Mouse (Mus musculus): ENCODE results near the gene Cd4. TPM values are rescaled to one million over a fixed set of nuclear protein-coding genes. Genes with fewer than 3 reads are reported as not detected.
A peak's percentile ranks its signal among the peaks of the same experiment; 100 is the strongest.

The Cd4 gene
- polyA plus RNA-seq, 1 experiment: 4.3 TPM

GRCm38 (mm10) chr6:124915160-124915941 is 27.3 kb upstream of the Cd4 start:
- TF ChIP-seq CTCF (conservative IDR thresholded peaks at IDR 0.05; ENCODE audit: insufficient read depth, insufficient read length, low read depth, low read length) (no peak), POLR2A (IDR thresholded peaks at IDR 0.05; ENCODE audit: low read depth, low read length) (peak; percentile 30)
- H3K27ac ChIP-seq (ENCODE audit: insufficient read depth, low read depth, low read length): peak overlapping the region; percentile 97
- H3K36me3 ChIP-seq (ENCODE audit: control insufficient read depth, insufficient read depth, low read length): peaks cover 3% of the 10 kb centered on the region; the same call in 1 of the 2 replicates
- peaks cover 18% of the 10 kb centered on the region for H3K4me1 ChIP-seq (ENCODE audit: control insufficient read depth, insufficient read depth, low read length)
- WGBS: 14% methylated on average over 22 of the region's 22 CpGs
- peak overlapping the region; percentile 96 for H3K4me3 ChIP-seq (ENCODE audit: insufficient read depth, low read depth, low read length)
- peak; percentile 75 for DNase-seq
- no peaks in the 10 kb centered on the region for H3K27me3 ChIP-seq (replicated peaks; ENCODE audit: control insufficient read depth, insufficient read depth, low read length)

GRCm38 (mm10) chr6:124914511-124914910 is 26.5 kb upstream of the Cd4 start:
- Histone ChIP-seq H3K4me3 (ENCODE audit: insufficient read depth, low read depth, low read length) (no peak overlapping the region), H3K4me1 (ENCODE audit: control insufficient read depth, insufficient read depth, low read length) (peaks cover 15% of the 10 kb centered on the region)

GRCm38 (mm10) chr6:124913721-124914285 is 25.8 kb upstream of the Cd4 start:
- Histone ChIP-seq H3K4me1 (ENCODE audit: control insufficient read depth, insufficient read depth, low read length) (peaks cover 15% of the 10 kb centered on the region), H3K4me3 (ENCODE audit: insufficient read depth, low read depth, low read length) (no peak overlapping the region), H3K27me3 (replicated peaks; ENCODE audit: control insufficient read depth, insufficient read depth, low read length) (no peaks in the 10 kb centered on the region), H3K27ac (ENCODE audit: insufficient read depth, low read depth, low read length) (no peak overlapping the region), H3K36me3 (ENCODE audit: control insufficient read depth, insufficient read depth, low read length) (peaks cover 3% of the 10 kb centered on the region; the same call in 1 of the 2 replicates)
- peak; percentile 82 for DNase-seq
- 54% methylated on average over 14 of the region's 14 CpGs for WGBS
- no peak for TF ChIP-seq CTCF (conservative IDR thresholded peaks at IDR 0.05; ENCODE audit: insufficient read depth, insufficient read length, low read depth, low read length)
- TF ChIP-seq POLR2A (IDR thresholded peaks at IDR 0.05; ENCODE audit: low read depth, low read length): peak; percentile 15

More at GRCm38 (mm10) chr6:124914511-124914910, 26.5 kb upstream of the Cd4 start:
- Histone ChIP-seq H3K36me3 (ENCODE audit: control insufficient read depth, insufficient read depth, low read length) (peaks cover 3% of the 10 kb centered on the region; the same call in 1 of the 2 replicates), H3K27ac (ENCODE audit: insufficient read depth, low read depth, low read length) (no peak overlapping the region), H3K27me3 (replicated peaks; ENCODE audit: control insufficient read depth, insufficient read depth, low read length) (no peaks in the 10 kb centered on the region)
- DNase-seq: no peak
- 72% methylated on average over 7 of the region's 7 CpGs for WGBS
- TF ChIP-seq POLR2A (IDR thresholded peaks at IDR 0.05; ENCODE audit: low read depth, low read length) (no peak), CTCF (conservative IDR thresholded peaks at IDR 0.05; ENCODE audit: insufficient read depth, insufficient read length, low read depth, low read length) (no peak)

GRCm38 (mm10) chr6:124913214-124913613 is 25.2 kb upstream of the Cd4 start:
- Histone ChIP-seq H3K4me3 (ENCODE audit: insufficient read depth, low read depth, low read length) (no peak overlapping the region), H3K27me3 (replicated peaks; ENCODE audit: control insufficient read depth, insufficient read depth, low read length) (no peaks in the 10 kb centered on the region), H3K27ac (ENCODE audit: insufficient read depth, low read depth, low read length) (no peak overlapping the region), H3K4me1 (ENCODE audit: control insufficient read depth, insufficient read depth, low read length) (peaks cover 15% of the 10 kb centered on the region), H3K36me3 (ENCODE audit: control insufficient read depth, insufficient read depth, low read length) (peaks cover 3% of the 10 kb centered on the region; the same call in 1 of the 2 replicates)
- peak; percentile 31 for DNase-seq
- WGBS: 33% methylated on average over 6 of the region's 6 CpGs
- TF ChIP-seq POLR2A (IDR thresholded peaks at IDR 0.05; ENCODE audit: low read depth, low read length) (no peak), CTCF (conservative IDR thresholded peaks at IDR 0.05; ENCODE audit: insufficient read depth, insufficient read length, low read depth, low read length) (no peak)

GRCm38 (mm10) chr6:124911533-124912218 is 23.7 kb upstream of the Cd4 start, which contains the start of gene Lag3:
Gene Lag3, minus strand, starts transcription at chr6:124911705.
- H3K27ac ChIP-seq (ENCODE audit: insufficient read depth, low read depth, low read length): no peak within 1 kb of the TSS
- TF ChIP-seq CTCF (conservative IDR thresholded peaks at IDR 0.05; ENCODE audit: insufficient read depth, insufficient read length, low read depth, low read length): no peak
- TF ChIP-seq POLR2A (IDR thresholded peaks at IDR 0.05; ENCODE audit: low read depth, low read length): no peak
- DNase-seq: no peak
- WGBS: 31% methylated on average over 13 of the region's 13 CpGs
- no peak within 1 kb of the TSS for H3K4me3 ChIP-seq (ENCODE audit: insufficient read depth, low read depth, low read length)
- H3K4me1 ChIP-seq (ENCODE audit: control insufficient read depth, insufficient read depth, low read length): peaks cover 15% of the 10 kb centered on the region
- no peaks in the 10 kb centered on the region for H3K27me3 ChIP-seq (replicated peaks; ENCODE audit: control insufficient read depth, insufficient read depth, low read length)
- peaks cover 3% of the 10 kb centered on the region; the same call in 1 of the 2 replicates for H3K36me3 ChIP-seq (ENCODE audit: control insufficient read depth, insufficient read depth, low read length)

- Histone ChIP-seq H3K27ac (ENCODE audit: insufficient read depth, low read depth, low read length) (no peak overlapping the region), H3K4me1 (ENCODE audit: control insufficient read depth, insufficient read depth, low read length) (peaks cover 15% of the 10 kb centered on the region)
Measured at GRCm38 (mm10) chr6:124910032-124910431, 22.0 kb upstream of the Cd4 start.

More at GRCm38 (mm10) chr6:124910032-124910431, 22.0 kb upstream of the Cd4 start:
- WGBS: 31% methylated on average over 32 of the region's 32 CpGs
- Histone ChIP-seq H3K36me3 (ENCODE audit: control insufficient read depth, insufficient read depth, low read length) (peaks cover 3% of the 10 kb centered on the region; the same call in 1 of the 2 replicates), H3K4me3 (ENCODE audit: insufficient read depth, low read depth, low read length) (no peak overlapping the region), H3K27me3 (replicated peaks; ENCODE audit: control insufficient read depth, insufficient read depth, low read length) (no peaks in the 10 kb centered on the region)
- no peak for DNase-seq
- TF ChIP-seq CTCF (conservative IDR thresholded peaks at IDR 0.05; ENCODE audit: insufficient read depth, insufficient read length, low read depth, low read length): no peak
- no peak for TF ChIP-seq POLR2A (IDR thresholded peaks at IDR 0.05; ENCODE audit: low read depth, low read length)
